Mouse (Mus musculus): ENCODE data around the gene Zfp652. TPM values are rescaled to one million over a fixed set of nuclear protein-coding genes. Genes with fewer than 3 reads are reported as not detected.
A peak's percentile ranks its signal among the peaks of the same experiment; 100 is the strongest.

The Zfp652 gene
- polyA plus RNA-seq, 1 experiment from 2014 or later = 6.3 TPM

- DNase-seq = peak; percentile 87
- H3K4me1 ChIP-seq (replicated peaks) = peaks cover 78% of the 10 kb centered on the region
- H3K9ac ChIP-seq = peak within 1 kb of the TSS; percentile 86
- peak; percentile 95 for ATAC-seq (ENCODE audit: low read depth)
- peak within 1 kb of the TSS; percentile 98 for H3K4me2 ChIP-seq
- H3K9me3 ChIP-seq (replicated peaks) = no peaks in the 10 kb centered on the region
- H3K27ac ChIP-seq = peak within 1 kb of the TSS; percentile 79
- H3K4me3 ChIP-seq (replicated peaks) = peak within 1 kb of the TSS; percentile 72
- WGBS (ENCODE audit: insufficient replicate concordance) = under 1% methylated on average over 72 of the region's 78 CpGs
- H3K36me3 ChIP-seq = 0 out of 2 replicates have a peak, but pooled peaks cover 5% of the 10 kb centered on the region
- peaks cover 36% of the 10 kb centered on the region for H3K27me3 ChIP-seq
These were observed 111.8 kb downstream of the Zfp652 start, which contains the start of gene Phospho1 for GRCm38 (mm10) chr11:95824071-95824876. Gene Phospho1, plus strand, starts transcription at chr11:95824499.

GRCm38 (mm10) chr11:95824877-95825243 lies 112.4 kb downstream of the Zfp652 start:
- H3K27ac ChIP-seq = peak overlapping the region; percentile 78
- WGBS (ENCODE audit: insufficient replicate concordance) = 2% methylated on average over 11 of the region's 11 CpGs
- peak overlapping the region; percentile 86 for H3K9ac ChIP-seq
- H3K27me3 ChIP-seq = peaks cover 42% of the 10 kb centered on the region
- H3K4me1 ChIP-seq (replicated peaks) = peaks cover 82% of the 10 kb centered on the region
- H3K36me3 ChIP-seq = 0 out of 2 replicates have a peak, but pooled peaks cover 5% of the 10 kb centered on the region
- DNase-seq (no peak), ATAC-seq (ENCODE audit: low read depth) (no peak)
- no peaks in the 10 kb centered on the region for H3K9me3 ChIP-seq (replicated peaks)
- H3K4me3 ChIP-seq (replicated peaks) = peak overlapping the region; percentile 72
- peak overlapping the region; percentile 98 for H3K4me2 ChIP-seq

GRCm38 (mm10) chr11:95825625-95826024 lies 113.2 kb downstream of the Zfp652 start:
- ATAC-seq (ENCODE audit: low read depth) (no peak), DNase-seq (no peak)
- H3K36me3 ChIP-seq = peaks cover 12% of the 10 kb centered on the region
- H3K27ac ChIP-seq = peak overlapping the region; percentile 78
- H3K9ac ChIP-seq = peak overlapping the region; percentile 86
- H3K4me1 ChIP-seq (replicated peaks) = peaks cover 83% of the 10 kb centered on the region
- no peaks in the 10 kb centered on the region for H3K9me3 ChIP-seq (replicated peaks)
- H3K27me3 ChIP-seq = peaks cover 50% of the 10 kb centered on the region
- H3K4me2 ChIP-seq = peak overlapping the region; percentile 98
- peak overlapping the region; percentile 72 for H3K4me3 ChIP-seq (replicated peaks)
- 56% methylated on average over 3 of the region's 3 CpGs for WGBS (ENCODE audit: insufficient replicate concordance)

- peaks cover 88% of the 10 kb centered on the region for H3K4me1 ChIP-seq (replicated peaks)
- DNase-seq (no peak), ATAC-seq (ENCODE audit: low read depth) (0 out of 2 replicates have a peak, but pooled peaks have one; percentile 6)
- H3K4me2 ChIP-seq = peak overlapping the region; percentile 98
- H3K36me3 ChIP-seq = peaks cover 22% of the 10 kb centered on the region
- no peaks in the 10 kb centered on the region for H3K9me3 ChIP-seq (replicated peaks)
- H3K4me3 ChIP-seq (replicated peaks) = peak overlapping the region; percentile 72
- WGBS (ENCODE audit: insufficient replicate concordance) = 38% methylated on average over 6 of the region's 6 CpGs
- peaks cover 59% of the 10 kb centered on the region for H3K27me3 ChIP-seq
- peak overlapping the region; percentile 78 for H3K27ac ChIP-seq
- H3K9ac ChIP-seq = peak overlapping the region; percentile 86
These were observed 114.1 kb downstream of the Zfp652 start for GRCm38 (mm10) chr11:95826317-95827167.

- Histone ChIP-seq H3K9ac (peak overlapping the region; percentile 86), H3K27me3 (peaks cover 64% of the 10 kb centered on the region), H3K4me1 (replicated peaks) (peaks cover 86% of the 10 kb centered on the region), H3K4me3 (replicated peaks) (peak overlapping the region; percentile 72), H3K4me2 (peak overlapping the region; percentile 98), H3K9me3 (replicated peaks) (no peaks in the 10 kb centered on the region), H3K36me3 (peaks cover 23% of the 10 kb centered on the region), H3K27ac (peak overlapping the region; percentile 78)
- WGBS (ENCODE audit: insufficient replicate concordance) = 12% methylated on average over 3 of the region's 3 CpGs
- DNase-seq (no peak), ATAC-seq (ENCODE audit: low read depth) (no peak)
These were observed 114.6 kb downstream of the Zfp652 start for GRCm38 (mm10) chr11:95827168-95827447.

DNA sequence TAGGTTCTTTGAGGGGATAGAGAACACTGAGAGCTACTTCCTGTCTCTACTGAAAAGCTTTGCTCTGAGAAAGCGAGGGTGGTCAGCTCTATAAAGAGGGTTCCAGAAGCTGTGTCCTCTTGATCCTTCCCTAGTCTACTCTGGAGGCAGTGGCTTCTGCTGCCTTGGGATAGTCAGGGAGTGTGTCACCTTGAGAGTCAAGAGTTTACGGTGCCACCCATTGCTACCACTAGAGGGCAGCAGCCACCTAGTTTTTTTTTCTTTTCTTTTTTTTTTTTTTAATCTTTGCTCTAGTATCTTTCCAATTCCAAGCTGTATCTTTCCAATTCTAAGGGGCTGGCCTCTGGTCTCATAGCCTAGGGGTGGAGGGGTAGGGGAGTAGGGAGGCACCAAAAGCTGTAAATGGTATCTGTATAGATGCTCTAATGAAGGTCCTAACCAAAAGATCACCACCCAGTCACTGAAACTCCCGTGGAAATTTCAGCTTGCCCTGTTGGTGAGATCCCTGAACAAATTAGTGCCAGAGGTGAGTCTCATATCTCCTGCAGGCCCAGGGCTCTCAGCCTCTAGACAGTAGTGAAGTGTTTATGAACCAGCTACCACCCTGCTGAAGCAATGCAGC lies 115.1 kb downstream of the Zfp652 start:
- peaks cover 83% of the 10 kb centered on the region for H3K4me1 ChIP-seq (replicated peaks)
- no peaks in the 10 kb centered on the region for H3K9me3 ChIP-seq (replicated peaks)
- 12% methylated on average over 3 of the region's 3 CpGs for WGBS (ENCODE audit: insufficient replicate concordance)
- H3K4me2 ChIP-seq = peak overlapping the region; percentile 98
- H3K27ac ChIP-seq = peak overlapping the region; percentile 78
- peaks cover 23% of the 10 kb centered on the region for H3K36me3 ChIP-seq
- ATAC-seq (ENCODE audit: low read depth) (no peak), DNase-seq (peak; percentile 54)
- peak overlapping the region; percentile 72 for H3K4me3 ChIP-seq (replicated peaks)
- peak overlapping the region; percentile 86 for H3K9ac ChIP-seq
- H3K27me3 ChIP-seq = peaks cover 69% of the 10 kb centered on the region

- peaks cover 23% of the 10 kb centered on the region for H3K36me3 ChIP-seq
- 0 out of 2 replicates have a peak overlapping the region, but pooled peaks have one; percentile 22 for H3K4me3 ChIP-seq (replicated peaks)
- ATAC-seq (ENCODE audit: low read depth) (no peak), DNase-seq (no peak)
- peak overlapping the region; percentile 86 for H3K9ac ChIP-seq
- peaks cover 80% of the 10 kb centered on the region for H3K4me1 ChIP-seq (replicated peaks)
- peaks cover 74% of the 10 kb centered on the region for H3K27me3 ChIP-seq
- no peaks in the 10 kb centered on the region for H3K9me3 ChIP-seq (replicated peaks)
- peak overlapping the region; percentile 98 for H3K4me2 ChIP-seq
- 41% methylated on average over 11 of the region's 11 CpGs for WGBS (ENCODE audit: insufficient replicate concordance)
- peak overlapping the region; percentile 24; the same call in 1 of the 2 replicates for H3K27ac ChIP-seq
These were observed 115.9 kb downstream of the Zfp652 start for GRCm38 (mm10) chr11:95828181-95828964.

DNA sequence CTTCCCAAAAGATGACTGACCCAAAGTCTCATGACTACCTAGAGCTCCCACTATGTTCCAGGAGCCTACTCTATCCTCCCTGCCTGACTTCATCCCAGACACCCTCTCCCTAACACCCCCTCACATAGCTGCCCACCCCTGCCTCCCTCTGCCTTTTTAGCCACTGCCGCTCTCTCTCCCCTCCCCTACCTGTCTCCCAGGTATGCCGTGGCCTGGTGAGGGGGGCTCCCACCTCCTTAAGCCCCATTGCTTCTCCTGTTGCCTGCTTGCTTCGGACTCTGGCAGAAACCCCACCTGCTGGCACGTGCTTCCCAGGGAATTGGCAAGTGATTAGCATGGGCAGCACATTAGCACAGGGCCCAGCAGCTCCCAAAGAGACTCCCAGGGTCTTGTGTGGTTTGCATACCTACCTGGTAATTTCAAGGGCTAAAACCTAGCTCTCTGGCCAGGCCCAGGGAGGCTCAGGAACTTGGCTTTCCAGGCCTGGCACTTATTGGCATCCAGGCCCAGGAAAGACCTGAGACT lies 117.1 kb downstream of the Zfp652 start:
- Histone ChIP-seq H3K9me3 (replicated peaks) (no peaks in the 10 kb centered on the region), H3K4me1 (replicated peaks) (peaks cover 84% of the 10 kb centered on the region), H3K27ac (no peak overlapping the region), H3K4me2 (no peak overlapping the region), H3K9ac (no peak overlapping the region), H3K36me3 (peaks cover 23% of the 10 kb centered on the region), H3K27me3 (peaks cover 85% of the 10 kb centered on the region), H3K4me3 (replicated peaks) (0 out of 2 replicates have a peak overlapping the region, but pooled peaks have one; percentile 46)
- no peak for ATAC-seq (ENCODE audit: low read depth)
- no peak for DNase-seq
- WGBS (ENCODE audit: insufficient replicate concordance) = 56% methylated on average over 4 of the region's 4 CpGs

DNA sequence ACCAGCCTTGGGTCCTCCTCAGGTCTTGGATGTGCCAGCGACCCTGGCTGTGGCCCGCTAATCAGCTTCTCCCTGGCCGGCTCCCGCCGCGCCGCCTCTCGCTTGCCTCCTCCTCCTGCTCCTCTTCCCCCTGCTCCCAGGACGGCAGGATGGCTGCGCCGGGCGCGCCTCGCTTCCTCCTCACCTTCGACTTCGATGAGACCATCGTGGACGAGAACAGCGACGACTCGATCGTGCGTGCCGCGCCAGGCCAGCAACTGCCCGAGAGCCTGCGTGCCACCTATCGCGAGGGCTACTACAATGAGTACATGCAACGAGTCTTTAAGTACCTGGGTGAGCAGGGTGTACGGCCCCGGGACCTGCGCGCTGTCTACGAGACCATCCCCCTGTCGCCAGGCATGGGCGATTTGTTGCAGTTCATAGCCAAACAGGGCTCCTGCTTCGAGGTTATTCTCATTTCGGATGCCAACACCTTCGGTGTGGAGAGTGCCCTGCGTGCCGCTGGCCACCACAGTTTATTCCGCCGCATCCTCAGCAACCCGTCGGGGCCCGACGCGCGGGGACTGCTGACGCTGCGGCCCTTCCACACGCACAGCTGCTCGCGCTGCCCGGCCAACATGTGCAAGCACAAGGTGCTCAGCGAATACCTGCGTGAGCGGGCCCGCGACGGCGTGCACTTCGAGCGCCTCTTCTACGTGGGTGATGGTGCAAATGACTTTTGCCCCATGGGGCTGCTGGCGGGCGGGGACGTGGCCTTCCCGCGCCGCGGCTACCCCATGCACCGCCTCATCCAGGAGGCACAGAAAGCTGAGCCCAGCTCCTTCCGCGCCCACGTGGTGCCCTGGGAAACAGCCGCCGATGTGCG lies 118.2 kb downstream of the Zfp652 start:
- Histone ChIP-seq H3K9ac (peak overlapping the region; percentile 45), H3K27ac (no peak overlapping the region), H3K9me3 (replicated peaks) (no peaks in the 10 kb centered on the region), H3K4me1 (replicated peaks) (peaks cover 84% of the 10 kb centered on the region), H3K4me3 (replicated peaks) (peak overlapping the region; percentile 46), H3K36me3 (peaks cover 23% of the 10 kb centered on the region), H3K27me3 (peaks cover 77% of the 10 kb centered on the region), H3K4me2 (peak overlapping the region; percentile 63)
- 4% methylated on average over 80 of the region's 80 CpGs for WGBS (ENCODE audit: insufficient replicate concordance)
- DNase-seq (no peak), ATAC-seq (ENCODE audit: low read depth) (no peak)

DNA sequence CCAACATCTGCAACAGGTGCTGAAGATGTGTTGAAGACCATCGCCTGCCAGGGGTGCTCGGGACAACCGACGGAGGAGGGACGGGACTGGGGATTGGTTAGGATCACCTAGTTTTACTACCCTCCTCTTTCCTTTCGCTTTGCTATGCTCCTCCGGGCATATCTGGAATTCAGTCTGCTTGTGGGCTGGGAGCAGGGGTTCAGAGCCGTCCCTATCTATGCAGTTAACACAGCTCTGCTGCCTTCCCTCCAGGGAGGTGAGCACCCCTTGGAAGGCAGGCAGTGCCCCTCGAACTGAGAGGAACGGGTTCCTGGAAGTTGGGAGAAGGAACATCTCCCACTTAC lies 118.8 kb downstream of the Zfp652 start:
- no peaks in the 10 kb centered on the region for H3K9me3 ChIP-seq (replicated peaks)
- H3K27me3 ChIP-seq = peaks cover 77% of the 10 kb centered on the region
- H3K4me3 ChIP-seq (replicated peaks) = peak overlapping the region; percentile 46
- 7% methylated on average over 10 of the region's 10 CpGs for WGBS (ENCODE audit: insufficient replicate concordance)
- H3K36me3 ChIP-seq = peaks cover 23% of the 10 kb centered on the region
- no peak for DNase-seq
- H3K9ac ChIP-seq = peak overlapping the region; percentile 45
- H3K4me2 ChIP-seq = peak overlapping the region; percentile 63
- H3K4me1 ChIP-seq (replicated peaks) = peaks cover 86% of the 10 kb centered on the region
- no peak overlapping the region for H3K27ac ChIP-seq
- ATAC-seq (ENCODE audit: low read depth) = no peak
